Mouse (Mus musculus) layer of hippocampus, adult 8-10 months (tissue): ENCODE measurements at regions not wholly inside any gene's neighbourhood (a gene's known extent, or its start where the extent isn't known, plus 50 kb on each side); places are given as distances from the start of the nearest gene placed in this dataset.
A peak's percentile ranks its signal among the peaks of the same experiment; 100 is the strongest.

ENCODE experiments used
- DNase-seq, 2 experiments: peaks; one replicate each; pipeline ENCODE4 v3.0.0; 2022; ENCODE audit warnings: low spot score in 2 of 2

GRCm38 (mm10) chrX:77009336-77009735 is 406.6 kb upstream of the Cldn34d start:
- DNase-seq = no peak

- DNase-seq = no peak
These were observed 411.2 kb upstream of the Cldn34d start for GRCm38 (mm10) chrX:77013890-77014289.

GRCm38 (mm10) chrX:77050401-77051381 is 448.0 kb upstream of the Cldn34d start:
- peak; percentile 6 to 21 for DNase-seq

- peak in 1 of 2 experiments; percentile 4 for DNase-seq
These were observed 449.3 kb upstream of the Cldn34d start for GRCm38 (mm10) chrX:77052036-77052435.

GRCm38 (mm10) chrX:77079776-77080175 is 431.0 kb upstream of the Tbl1x start:
- DNase-seq = peak; percentile 5 to 6

- DNase-seq = no peak
These were observed 428.1 kb upstream of the Tbl1x start for GRCm38 (mm10) chrX:77082716-77083115.

GRCm38 (mm10) chrX:77121761-77122160 is 389.1 kb upstream of the Tbl1x start:
- no peak for DNase-seq
